Mouse (Mus musculus) embryo, embryonic 11 days (tissue): ENCODE data around the gene Cetn3.

Experiments used
- DNase-seq: peaks from one replicate; pipeline ENCODE4 v3.0.0-alpha.2; 2015

Gene Cetn3

DNA sequence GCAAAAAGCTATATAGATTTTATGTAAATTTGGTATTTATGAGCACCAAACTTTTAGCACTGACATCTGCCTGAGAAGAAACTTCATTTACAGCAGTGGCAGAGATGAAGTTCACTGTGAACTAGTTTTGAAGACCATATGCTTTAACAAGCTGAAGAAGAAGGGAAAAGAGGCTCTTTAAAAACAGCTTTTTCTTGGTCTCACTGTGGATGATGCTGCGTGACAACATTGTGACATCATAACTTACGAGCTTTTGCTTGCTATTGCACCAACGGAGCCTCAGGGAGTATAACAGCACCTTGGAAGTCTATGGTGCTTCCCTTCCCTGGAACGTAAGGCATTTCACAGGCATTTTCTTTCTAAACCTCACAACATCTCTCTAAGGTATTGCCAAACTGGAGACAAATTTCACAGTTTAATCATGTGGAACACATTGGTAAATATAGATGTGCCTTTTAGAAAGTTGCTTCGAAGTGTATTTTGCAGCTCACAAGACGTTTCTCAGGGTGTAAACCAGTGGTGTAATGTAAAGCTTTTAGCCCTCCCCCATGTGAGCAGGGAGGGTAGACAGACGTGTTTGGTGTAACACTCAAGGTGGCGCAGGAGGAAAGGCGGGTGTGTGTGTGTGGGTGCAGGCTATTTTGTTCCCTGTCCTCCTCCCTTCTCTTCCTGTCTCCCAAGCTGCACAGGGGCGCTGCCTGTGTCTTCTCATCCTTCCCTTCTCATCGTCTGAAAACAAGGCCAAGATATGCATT is 41.9 kb downstream of the Cetn3 start:
- no peak for DNase-seq

DNA sequence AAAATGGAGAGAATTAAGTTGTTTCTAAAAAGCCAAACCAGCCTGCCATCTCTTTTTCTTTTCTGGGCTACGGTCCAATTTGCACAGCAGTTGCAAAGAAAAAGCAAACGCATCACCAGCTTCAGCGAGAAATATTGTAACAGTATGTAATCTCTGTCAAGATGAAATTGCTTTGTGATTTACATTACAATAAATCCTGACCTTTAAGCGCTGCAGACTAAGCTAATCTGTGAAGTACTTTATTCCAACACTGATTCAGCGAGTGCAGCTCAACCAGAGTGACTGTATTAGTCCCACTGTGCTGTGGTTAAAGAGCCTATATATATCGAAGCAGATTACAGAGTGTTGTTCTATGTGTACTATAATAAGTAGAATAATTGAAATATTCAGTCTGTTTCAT is 45.6 kb downstream of the Cetn3 start:
- no peak for DNase-seq

DNA sequence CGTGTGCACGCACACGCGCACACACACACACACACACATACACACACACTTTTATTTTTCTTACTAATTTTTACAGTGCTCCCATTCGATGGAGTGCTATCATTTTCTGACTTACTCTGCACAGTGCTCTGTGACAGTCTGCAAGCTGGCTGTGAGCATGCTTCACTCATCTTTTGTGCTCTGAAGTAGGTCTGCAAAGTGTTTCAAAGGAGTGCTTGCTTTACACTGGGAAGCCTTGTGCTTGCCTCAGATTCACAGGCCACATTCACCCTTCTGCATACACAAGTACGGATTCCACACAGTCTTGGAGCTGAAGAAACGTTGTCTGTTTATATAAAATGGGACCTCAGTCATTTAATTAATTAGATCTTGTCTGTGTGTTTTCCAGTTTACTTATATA is 49.0 kb downstream of the Cetn3 start:
- DNase-seq: no peak

DNA sequence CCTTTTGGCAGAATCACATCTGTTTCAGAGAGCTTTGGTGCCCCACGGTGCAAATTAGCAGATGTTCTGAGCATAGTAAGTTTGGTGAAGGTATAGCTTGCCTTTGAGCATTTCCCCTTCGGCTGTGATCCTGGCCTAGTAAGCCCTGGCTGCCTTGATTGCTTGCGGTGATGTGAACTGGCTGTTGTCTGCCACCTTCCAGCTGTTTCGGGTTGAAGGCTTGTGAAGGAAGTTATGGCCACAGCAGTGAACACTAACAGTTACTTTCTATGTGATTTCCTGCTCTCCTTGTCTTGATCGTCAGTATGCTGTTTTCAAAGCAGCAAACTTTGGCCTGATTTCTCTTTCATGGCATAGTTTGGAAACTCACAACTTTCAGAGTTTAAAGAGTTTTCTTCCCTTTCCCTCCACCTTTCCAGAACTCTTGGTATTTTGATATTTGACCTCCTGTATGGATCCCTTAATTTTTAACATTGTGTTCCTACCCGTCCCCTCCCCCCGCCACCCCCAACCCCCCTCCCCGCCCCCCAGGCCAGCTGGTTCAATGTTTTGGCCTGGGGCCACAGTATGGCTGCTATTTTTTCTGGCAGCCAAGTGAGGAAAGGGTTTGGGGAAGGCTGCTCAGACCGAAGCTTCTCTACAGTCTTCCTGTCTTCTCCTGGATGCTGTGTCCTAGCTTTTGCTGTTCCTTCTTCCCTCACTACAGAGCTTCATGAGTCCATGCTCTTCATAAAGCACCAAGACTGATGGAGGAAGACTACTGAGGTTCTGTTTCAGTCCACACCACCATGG is 53.7 kb downstream of the Cetn3 start:
- no peak for DNase-seq

DNA sequence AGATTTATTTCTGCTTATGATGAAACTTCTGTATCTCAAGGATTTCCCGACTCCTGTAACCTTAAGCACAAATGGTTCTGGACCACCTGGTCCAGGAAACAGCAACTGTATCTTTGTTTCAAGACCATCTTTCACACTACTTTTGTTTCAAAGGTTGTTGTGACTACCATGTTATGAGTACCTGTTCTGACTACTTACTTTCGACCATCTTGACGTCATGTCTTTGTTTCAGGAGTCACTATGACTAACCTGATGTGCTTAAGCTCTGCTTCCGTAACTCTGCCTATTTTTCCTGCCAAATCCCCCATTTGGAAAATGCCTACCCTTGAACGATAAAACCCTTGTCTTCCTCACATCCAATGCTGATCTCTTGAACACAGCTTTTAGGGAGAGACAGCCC is 55.1 kb downstream of the Cetn3 start:
- no peak for DNase-seq

DNA sequence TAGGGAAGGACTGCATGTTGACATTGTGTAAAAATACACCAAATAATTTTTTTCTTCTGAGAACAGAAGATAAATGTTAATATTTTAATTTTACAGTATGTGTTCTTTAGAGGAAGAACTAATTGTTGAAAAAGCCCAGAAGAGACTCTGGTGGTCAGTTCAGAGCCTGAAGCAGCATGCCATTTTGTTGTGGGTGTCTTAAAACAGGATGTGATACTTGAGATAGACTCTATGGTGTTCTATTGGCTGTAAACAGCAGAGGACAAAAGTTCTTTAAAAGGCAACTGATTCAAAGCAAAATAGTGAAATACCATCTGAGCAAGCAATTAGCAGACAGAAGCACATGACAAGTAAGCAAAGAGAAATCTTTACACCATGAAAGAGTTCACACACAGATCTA is 56.1 kb downstream of the Cetn3 start:
- DNase-seq: no peak

DNA sequence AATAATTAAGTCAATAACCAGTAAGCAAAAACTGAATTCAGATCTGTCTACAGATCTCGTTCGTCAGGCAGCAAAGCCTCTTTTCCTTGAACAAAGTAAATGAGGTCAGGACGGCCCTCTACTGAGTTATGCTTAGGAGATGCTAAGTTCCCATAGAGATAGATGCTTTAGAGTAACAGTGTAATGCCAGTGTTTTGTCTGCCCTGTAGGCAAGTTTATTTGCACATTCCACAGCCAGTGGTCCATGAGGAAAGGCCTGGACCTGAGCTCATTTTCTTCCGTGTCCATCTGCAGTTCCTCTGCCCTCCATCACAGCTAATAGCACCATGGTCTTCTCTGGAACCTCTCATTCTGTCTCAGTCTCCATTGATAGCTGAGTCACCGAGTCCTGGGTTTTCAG is 57.4 kb downstream of the Cetn3 start:
- no peak for DNase-seq

DNA sequence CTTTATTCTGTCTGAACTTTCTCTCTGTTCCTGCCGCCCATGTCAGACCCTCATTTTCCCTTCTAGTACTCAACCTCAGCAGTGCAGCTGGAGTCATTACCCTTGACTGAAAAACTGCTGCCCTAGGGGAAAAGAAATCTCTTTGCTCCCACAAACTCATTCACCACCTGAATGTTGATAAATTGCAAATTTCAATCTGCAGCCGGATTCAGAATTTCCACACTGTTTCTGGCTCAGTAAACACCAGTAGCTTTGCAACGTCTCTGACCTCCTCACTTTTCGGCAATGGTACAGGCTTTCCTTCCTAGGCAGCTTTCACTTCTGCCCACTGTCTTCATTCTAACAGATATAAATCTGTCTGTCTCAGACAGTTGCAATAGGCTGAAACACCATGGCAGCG is 57.8 kb downstream of the Cetn3 start:
- DNase-seq: no peak

DNA sequence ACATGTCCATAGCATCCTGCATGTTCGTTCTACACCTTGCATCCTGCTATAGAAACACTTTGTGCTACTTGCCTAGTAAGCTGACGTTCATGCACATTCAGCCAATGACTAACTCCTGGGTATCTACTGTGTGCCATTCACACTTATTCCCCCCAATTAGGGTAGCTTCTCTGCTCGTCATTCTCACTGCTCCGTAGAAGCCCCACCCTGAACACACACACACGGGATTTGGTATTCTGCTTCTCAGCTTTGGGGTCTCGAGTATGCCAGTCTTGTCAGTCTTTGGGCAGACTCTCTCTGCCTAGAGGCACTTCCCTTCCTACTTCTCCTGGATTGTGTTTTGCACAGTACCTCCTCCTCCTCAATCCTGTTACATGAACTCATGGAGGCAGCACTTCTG is 59.4 kb downstream of the Cetn3 start:
- DNase-seq: no peak
